Mouse (Mus musculus) stomach, postnatal 0 days (tissue): ENCODE data around the gene Rmi2.

ENCODE experiments used
- CTCF ChIP-seq: IDR thresholded peaks from 2 replicates; pipeline ENCODE4 v1.5.1; 2016; ENCODE audit warnings: antibody characterized with exemption, low read depth, mild to moderate bottlenecking, moderate library complexity
- EP300 ChIP-seq: optimal IDR thresholded peaks from 2 replicates; pipeline ENCODE3; 2016; ENCODE audit warnings: antibody characterized with exemption

DNA sequence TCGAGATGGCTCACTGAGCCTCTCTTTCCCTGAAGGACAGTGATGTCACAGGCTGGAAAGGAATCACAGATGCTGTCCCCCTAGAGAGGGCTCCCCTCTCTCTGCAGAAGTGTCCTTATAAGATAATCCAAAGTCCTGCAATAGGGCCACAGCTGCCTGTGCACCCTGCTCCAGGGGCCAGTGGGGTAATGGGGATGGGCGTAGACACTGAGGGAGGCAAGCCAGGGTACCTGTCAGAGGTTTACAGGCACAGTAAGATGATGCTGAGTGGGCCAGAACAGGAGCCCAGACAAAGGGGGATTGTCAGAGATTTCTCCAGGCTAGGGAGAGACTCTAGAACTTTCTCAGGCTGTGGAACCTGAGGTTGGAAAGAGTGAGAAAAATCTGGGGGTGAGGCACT lies 32.6 kb downstream of the Rmi2 start:
- no peak for TF ChIP-seq CTCF
- no peak for TF ChIP-seq EP300
